In genomic region chr4:118245847-118246246, GRCm38 (mm10) we compare ENCODE assay signal across 11 mouse cellular contexts. TPM values are rescaled to one million over a fixed set of nuclear protein-coding genes. Genes with fewer than 3 reads are reported as not detected.
DNase-seq lines count a peak whose midpoint lies in the region; ATAC-seq and TF ChIP-seq lines count a peak whose summit lies in the region.
"Had no signal": no experiment of that assay in that cellular context is flagged by ENCODE, and none has a peak within 500 bp of the region (broad histone marks: within the 10 kb centered on the region; RNA-seq: fewer than 3 reads in every experiment).

No protein-coding gene starts in this region.

- H3K9me3 ChIP-seq in lung, embryonic 14.5 days (ENCODE audit: low read depth, low read length): no peaks in the 10 kb centered on the region
- H3K9me3 ChIP-seq: forebrain, embryonic 13.5 days; lung, embryonic 15.5 days had no signal

- 87% methylated on average over 14 of the region's 14 CpGs for WGBS in lung, embryonic 14.5 days

- H3K27ac ChIP-seq in lung, embryonic 14.5 days (ENCODE audit: low read depth): no peak overlapping the region
- H3K27ac ChIP-seq: forebrain, embryonic 13.5 days; lung, embryonic 15.5 days had no signal

- peak; percentile 47; the same call in 1 of the 2 replicates for ATAC-seq in lung, embryonic 14.5 days (ENCODE audit: insufficient read depth)
- ATAC-seq: forebrain, embryonic 13.5 days; midbrain, embryonic 16.5 days had no signal

- no peak overlapping the region for H3K4me2 ChIP-seq in lung, embryonic 14.5 days
- H3K4me2 ChIP-seq: forebrain, embryonic 13.5 days; lung, embryonic 15.5 days had no signal

- DNase-seq in lung, embryonic 14.5 days: no peak
- no peak for DNase-seq in lung, postnatal 14 days
- DNase-seq in frontal cortex, postnatal 25 days (ENCODE audit: low spot score in 2 of 2): peak; percentile 35 to 45
- peak; percentile 66 to 92 for DNase-seq in left cerebral cortex, postnatal 25 days (ENCODE audit: low spot score in 2 of 2)
- DNase-seq in urinary bladder, postnatal 25 days (ENCODE audit: low spot score): peak; percentile 74
- no peak for DNase-seq in thymus, adult 18-20 months
- DNase-seq in cerebellum, adult 11-12 months: no peak
- DNase-seq: adrenal gland, postnatal 36 days had no signal

- intact Hi-C loops in left cerebral cortex, postnatal 25 days (cut with DNase I): no loop called here

- peaks cover 82% of the 10 kb centered on the region for H3K36me3 ChIP-seq in lung, embryonic 14.5 days (ENCODE audit: insufficient read depth)

- no peak for TF ChIP-seq CTCF in lung, embryonic 14.5 days (IDR thresholded peaks at IDR 0.05; ENCODE audit: low read depth)

- no peaks in the 10 kb centered on the region for H3K27me3 ChIP-seq in lung, embryonic 14.5 days (ENCODE audit: insufficient read depth, low read length)
- H3K27me3 ChIP-seq: forebrain, embryonic 13.5 days; lung, embryonic 15.5 days had no signal

- H3K4me1 ChIP-seq in lung, embryonic 14.5 days (ENCODE audit: insufficient read depth): no peaks in the 10 kb centered on the region
- H3K4me1 ChIP-seq: lung, embryonic 15.5 days had no signal

- no peak overlapping the region for H3K9ac ChIP-seq in lung, embryonic 14.5 days
- H3K9ac ChIP-seq: forebrain, embryonic 13.5 days; lung, embryonic 15.5 days had no signal

- no peak overlapping the region for H3K4me3 ChIP-seq in lung, embryonic 14.5 days (ENCODE audit: low read depth, low read length)
- H3K4me3 ChIP-seq: forebrain, embryonic 13.5 days; lung, embryonic 15.5 days had no signal

RNA-seq across cellular contexts. Expression of gene Ptprf, which starts 45.4 kb away (rescaled TPM):
- 69.7 and 75.7 TPM in 2 replicates for polyA plus RNA-seq in lung, embryonic 14.5 days (2014; fragmentation: Nextera tagmentation; extraction: Ambion mirVana)
- total RNA-seq in left cerebral cortex, postnatal 25 days (2021): 100 to 1,000 TPM; 134 to 135 TPM

Comparison
In these comparisons a context has a peak if more than half of its experiments do, and no peak if none do; other contexts are left out.
1. DNase-seq: peak in frontal cortex, postnatal 25 days (2 of 2), left cerebral cortex, postnatal 25 days (2 of 2) and urinary bladder, postnatal 25 days (single experiment); none in lung, embryonic 14.5 days (single experiment), lung, postnatal 14 days (single experiment), thymus, adult 18-20 months (0 of 2) and cerebellum, adult 11-12 months (single experiment).